Mouse (Mus musculus) thymus, postnatal 4 days (tissue): ENCODE results near the gene Cdt1.

ENCODE experiments used
- DNase-seq: peaks from one replicate; pipeline ENCODE4 v3.0.0; 2021

Gene Cdt1

GRCm38 (mm10) chr8:122574667-122575251 is 6.9 kb downstream of the Cdt1 start:
- DNase-seq, result no peak

GRCm38 (mm10) chr8:122575286-122575685 is 7.5 kb downstream of the Cdt1 start:
- DNase-seq, result no peak

- DNase-seq, result no peak
Measured at GRCm38 (mm10) chr8:122575735-122576647, 8.2 kb downstream of the Cdt1 start.

- peak; percentile 99 for DNase-seq
Measured at GRCm38 (mm10) chr8:122576648-122577022, 8.8 kb downstream of the Cdt1 start, which contains the start of gene Aprt. Gene Aprt, minus strand, starts transcription at chr8:122576909.

- no peak for DNase-seq
Measured at GRCm38 (mm10) chr8:122577116-122577515, 9.3 kb downstream of the Cdt1 start.

- no peak for DNase-seq
Measured at GRCm38 (mm10) chr8:122579196-122579595, 11.4 kb downstream of the Cdt1 start.

- no peak for DNase-seq
Measured at GRCm38 (mm10) chr8:122580926-122581325, 13.1 kb downstream of the Cdt1 start.

GRCm38 (mm10) chr8:122584981-122585380 is 17.2 kb downstream of the Cdt1 start:
- no peak for DNase-seq

GRCm38 (mm10) chr8:122585411-122585891 is 17.6 kb downstream of the Cdt1 start:
- no peak for DNase-seq

GRCm38 (mm10) chr8:122586171-122586570 is 18.4 kb downstream of the Cdt1 start:
- DNase-seq, result no peak

GRCm38 (mm10) chr8:122586749-122587148 is 18.9 kb downstream of the Cdt1 start:
- DNase-seq, result no peak

GRCm38 (mm10) chr8:122593240-122593639 is 25.4 kb downstream of the Cdt1 start:
- DNase-seq, result no peak

- DNase-seq, result no peak
Measured at GRCm38 (mm10) chr8:122593783-122594507, 26.1 kb downstream of the Cdt1 start.

- peak; percentile 49 for DNase-seq
Measured at GRCm38 (mm10) chr8:122596031-122596430, 28.2 kb downstream of the Cdt1 start.

GRCm38 (mm10) chr8:122600666-122601065 is 32.9 kb downstream of the Cdt1 start:
- DNase-seq, result no peak

GRCm38 (mm10) chr8:122604640-122605039 is 36.8 kb downstream of the Cdt1 start:
- no peak for DNase-seq

GRCm38 (mm10) chr8:122605367-122605766 is 37.6 kb downstream of the Cdt1 start:
- DNase-seq, result no peak

- DNase-seq, result no peak
Measured at GRCm38 (mm10) chr8:122606810-122607209, 39.0 kb downstream of the Cdt1 start.

- no peak for DNase-seq
Measured at GRCm38 (mm10) chr8:122610209-122610608, 42.4 kb downstream of the Cdt1 start.

GRCm38 (mm10) chr8:122610612-122611277 is 42.9 kb downstream of the Cdt1 start:
- DNase-seq, result no peak

- peak; percentile 98 for DNase-seq
Measured at GRCm38 (mm10) chr8:122611295-122612133, 43.7 kb downstream of the Cdt1 start, which contains the start of the genes Galns and Trappc2l. Gene Galns, minus strand, starts transcription at chr8:122611463. Gene Trappc2l, plus strand, starts transcription at chr8:122611640.
